Mouse (Mus musculus) neural tube, embryonic 10.5 days (tissue): ENCODE measurements around the gene Jmjd6.
"Not testable (repeated sequence)": the region's sequence is repeated elsewhere in the genome, so short reads cannot be mapped to it uniquely, and the experiment has no call there.

Experiments
- DNase-seq: peaks from one replicate; pipeline ENCODE4 v3.0.0-alpha.2; 2017; ENCODE audit warnings: low spot score; ENCODE audit errors: extremely low spot score

The Jmjd6 gene

GRCm38 (mm10) chr11:116851576-116852290, 8.5 kb upstream of the Jmjd6 start:
- no peak for DNase-seq

- DNase-seq = no peak
Measured at GRCm38 (mm10) chr11:116850833-116851477, 7.7 kb upstream of the Jmjd6 start.

- no peak for DNase-seq
Measured at GRCm38 (mm10) chr11:116850085-116850484, 6.8 kb upstream of the Jmjd6 start.

- DNase-seq = no peak
Measured at GRCm38 (mm10) chr11:116849587-116849986, 6.3 kb upstream of the Jmjd6 start.

GRCm38 (mm10) chr11:116848877-116849178, 5.6 kb upstream of the Jmjd6 start:
- DNase-seq = not testable (repeated sequence)

GRCm38 (mm10) chr11:116848086-116848876, 5.0 kb upstream of the Jmjd6 start:
- no peak for DNase-seq

- no peak for DNase-seq
Measured at GRCm38 (mm10) chr11:116847187-116848085, 4.2 kb upstream of the Jmjd6 start.

- DNase-seq = no peak
Measured at GRCm38 (mm10) chr11:116846593-116847181, 3.4 kb upstream of the Jmjd6 start.

GRCm38 (mm10) chr11:116842531-116843260, 553 bp downstream of the Jmjd6 start:
- DNase-seq = peak; percentile 72

- no peak for DNase-seq
Measured at GRCm38 (mm10) chr11:116840748-116841147, 2.5 kb downstream of the Jmjd6 start.

- no peak for DNase-seq
Measured at GRCm38 (mm10) chr11:116839601-116840000, 3.6 kb downstream of the Jmjd6 start.

GRCm38 (mm10) chr11:116838936-116839335, 4.3 kb downstream of the Jmjd6 start:
- no peak for DNase-seq

GRCm38 (mm10) chr11:116837441-116837840, 5.8 kb downstream of the Jmjd6 start:
- no peak for DNase-seq

- DNase-seq = no peak
Measured at GRCm38 (mm10) chr11:116836283-116836682, 7.0 kb downstream of the Jmjd6 start.

- no peak for DNase-seq
Measured at GRCm38 (mm10) chr11:116834954-116835353, 8.3 kb downstream of the Jmjd6 start.

- no peak for DNase-seq
Measured at GRCm38 (mm10) chr11:116832172-116832685, 11.0 kb downstream of the Jmjd6 start.

- DNase-seq = peak; percentile 85
Measured at GRCm38 (mm10) chr11:116827534-116828165, 15.6 kb downstream of the Jmjd6 start, which contains the start of gene Mxra7. Mxra7 (minus strand) TSS chr11:116828046.

- peak; percentile 49 for DNase-seq
Measured at GRCm38 (mm10) chr11:116826550-116827504, 16.4 kb downstream of the Jmjd6 start.
